Mouse (Mus musculus): Measurements from ENCODE around the gene Reck. TPM values are rescaled to one million over a fixed set of nuclear protein-coding genes. Genes with fewer than 3 reads are reported as not detected.

Gene Reck
- polyA plus RNA-seq, 1 experiment from 2014 or later, result 11.3 TPM

- H3K27me3 ChIP-seq, result no peaks in the 10 kb centered on the region
- H3K4me3 ChIP-seq (replicated peaks), result no peak overlapping the region
- no peak overlapping the region for H3K9ac ChIP-seq
- 93% methylated on average over 11 of the region's 11 CpGs for WGBS
- H3K4me1 ChIP-seq, result no peaks in the 10 kb centered on the region; the same call in 1 of the 2 replicates
- H3K4me2 ChIP-seq, result no peak overlapping the region
- H3K36me3 ChIP-seq (replicated peaks), result no peaks in the 10 kb centered on the region
- no peak for ATAC-seq (ENCODE audit: low FRiP score)
- H3K27ac ChIP-seq, result no peak overlapping the region
- H3K9me3 ChIP-seq, result no peaks in the 10 kb centered on the region
Observed at GRCm38 (mm10) chr4:43993072-43993471, 117.7 kb downstream of the Reck start.

- no peaks in the 10 kb centered on the region for H3K36me3 ChIP-seq (replicated peaks)
- H3K9ac ChIP-seq, result no peak overlapping the region
- ATAC-seq (ENCODE audit: low FRiP score), result no peak
- 85% methylated on average over 2 of the region's 2 CpGs for WGBS
- H3K4me2 ChIP-seq, result no peak overlapping the region
- H3K4me3 ChIP-seq (replicated peaks), result no peak overlapping the region
- H3K27ac ChIP-seq, result no peak overlapping the region
- no peaks in the 10 kb centered on the region for H3K27me3 ChIP-seq
- no peaks in the 10 kb centered on the region for H3K4me1 ChIP-seq
- H3K9me3 ChIP-seq, result no peaks in the 10 kb centered on the region
Observed at GRCm38 (mm10) chr4:43994342-43994741, 119.0 kb downstream of the Reck start.

Other genes with a start within 250 kb of the Reck start
- gene Npr2, start 243.6 kb upstream of the Reck start, polyA plus RNA-seq (2016; fragmentation: Nextera tagmentation; extraction: Ambion mirVana), result 11.6 and 14.9 TPM in 2 replicates
- gene Spag8, start 221.9 kb upstream of the Reck start, polyA plus RNA-seq (2016; fragmentation: Nextera tagmentation; extraction: Ambion mirVana), result 4.3 and 4.6 TPM in 2 replicates
- gene Hint2, start 219.1 kb upstream of the Reck start, polyA plus RNA-seq (2016; fragmentation: Nextera tagmentation; extraction: Ambion mirVana), result 69.5 and 71.2 TPM in 2 replicates
- 12.8 and 13.1 TPM in 2 replicates for gene Tmem8b, start 206.6 kb upstream of the Reck start, polyA plus RNA-seq (2016; fragmentation: Nextera tagmentation; extraction: Ambion mirVana)
- gene Fam221b, start 206.4 kb upstream of the Reck start, polyA plus RNA-seq (2016; fragmentation: Nextera tagmentation; extraction: Ambion mirVana), result 2.8 and 3.3 TPM in 2 replicates
- gene Olfr70, start 174.7 kb upstream of the Reck start, polyA plus RNA-seq (2016; fragmentation: Nextera tagmentation; extraction: Ambion mirVana), result not detected in 2 replicates
- 0.09 TPM in 1 of 2 replicates, not detected in the other for gene Olfr71, start 165.3 kb upstream of the Reck start, polyA plus RNA-seq (2016; fragmentation: Nextera tagmentation; extraction: Ambion mirVana)
- 0.13 TPM in 1 of 2 replicates, not detected in the other for gene Hrct1, start 148.3 kb upstream of the Reck start, polyA plus RNA-seq (2016; fragmentation: Nextera tagmentation; extraction: Ambion mirVana)
- gene Spaar, start 145.5 kb upstream of the Reck start, polyA plus RNA-seq (2016; fragmentation: Nextera tagmentation; extraction: Ambion mirVana), result not detected in 2 replicates
- gene Olfr159, start 104.5 kb upstream of the Reck start, polyA plus RNA-seq (2016; fragmentation: Nextera tagmentation; extraction: Ambion mirVana), result not detected in 2 replicates
- gene Olfr156, start 51.6 kb upstream of the Reck start, polyA plus RNA-seq (2016; fragmentation: Nextera tagmentation; extraction: Ambion mirVana), result not detected in 2 replicates
- gene Olfr157, start 35.3 kb upstream of the Reck start, polyA plus RNA-seq (2016; fragmentation: Nextera tagmentation; extraction: Ambion mirVana), result not detected in 2 replicates
- gene Olfr155, start 24.0 kb upstream of the Reck start, polyA plus RNA-seq (2016; fragmentation: Nextera tagmentation; extraction: Ambion mirVana), result not detected in 2 replicates
- gene Glipr2, start 81.9 kb downstream of the Reck start, polyA plus RNA-seq (2016; fragmentation: Nextera tagmentation; extraction: Ambion mirVana), result 56.9 and 61.7 TPM in 2 replicates
- gene Ccin, start 108.0 kb downstream of the Reck start, polyA plus RNA-seq (2016; fragmentation: Nextera tagmentation; extraction: Ambion mirVana), result 0.09 TPM in 1 of 2 replicates, not detected in the other
- gene Clta, start 128.9 kb downstream of the Reck start, polyA plus RNA-seq (2016; fragmentation: Nextera tagmentation; extraction: Ambion mirVana), result 235 and 238 TPM in 2 replicates
- gene Gne, start 208.6 kb downstream of the Reck start, polyA plus RNA-seq (2016; fragmentation: Nextera tagmentation; extraction: Ambion mirVana), result 20.1 and 21.2 TPM in 2 replicates

Data from forebrain, embryonic 12.5 days (tissue).